Mouse (Mus musculus) heart, embryonic 14.5 days (tissue): Measurements from ENCODE around the gene Spsb1. TPM values are rescaled to one million over a fixed set of nuclear protein-coding genes. Genes with fewer than 3 reads are reported as not detected.

Experiments used
- ATAC-seq: fragments of 200-750 bp; cut with Nextera tagmentation; 2 replicates; pipeline ENCODE4 v1.8.0; 2017; ENCODE audit warnings: low read depth, moderate TSS enrichment; ENCODE audit not compliant: insufficient number of reproducible peaks, insufficient read depth, low FRiP score
- H3K27ac ChIP-seq, 2 experiments: fragments of 200-500 bp in 1 of 2; fragments of 300-500 bp in 1 of 2; sonication (generic) in 1 of 2; replicated peaks in 1 of 2; 2 replicates each; pipeline ENCODE4 v1.5.1; 2012 to 2014; ENCODE audit warnings: low read depth in 2 of 2, low read length in 2 of 2, control low read depth in 1 of 2, mild to moderate bottlenecking in 1 of 2, mixed read lengths in 1 of 2; ENCODE audit not compliant: control insufficient read depth in 1 of 2, insufficient read depth in 1 of 2
- H3K27me3 ChIP-seq: fragments of 300-500 bp; sonication (generic); 2 replicates; pipeline ENCODE4 v1.6.1; 2014; ENCODE audit warnings: mild to moderate bottlenecking, low read length, control low read depth; ENCODE audit not compliant: control insufficient read depth, insufficient read depth
- H3K36me3 ChIP-seq: fragments of 300-500 bp; sonication (generic); 2 replicates; pipeline ENCODE4 v1.6.1; 2014; ENCODE audit warnings: mild to moderate bottlenecking, control low read depth, low read length, mixed read lengths; ENCODE audit not compliant: control insufficient read depth, insufficient read depth
- H3K4me1 ChIP-seq, 2 experiments: fragments of 200-500 bp in 1 of 2; fragments of 300-500 bp in 1 of 2; sonication (generic) in 1 of 2; 2 replicates each; pipeline ENCODE4 v1.6.1; 2012 to 2014; ENCODE audit warnings: low read length in 2 of 2, control low read depth in 1 of 2, mixed read lengths in 1 of 2; ENCODE audit not compliant: control insufficient read depth in 2 of 2, insufficient read depth in 2 of 2
- H3K4me2 ChIP-seq: fragments of 300-500 bp; sonication (generic); 2 replicates; pipeline ENCODE4 v1.6.1; 2014; ENCODE audit warnings: mild to moderate bottlenecking, low read length
- H3K4me3 ChIP-seq, 2 experiments: fragments of 200-500 bp in 1 of 2; fragments of 300-500 bp in 1 of 2; sonication (generic) in 1 of 2; 2 replicates each; pipeline ENCODE4 v1.5.1; 2012 to 2014; ENCODE audit warnings: low read length in 2 of 2, mild to moderate bottlenecking in 2 of 2, control low read depth in 1 of 2, low read depth in 1 of 2, moderate library complexity in 1 of 2; ENCODE audit not compliant: control insufficient read depth in 1 of 2, insufficient read depth in 1 of 2
- H3K9ac ChIP-seq: fragments of 300-500 bp; sonication (generic); 2 replicates; pipeline ENCODE4 v1.6.1; 2014; ENCODE audit warnings: mild to moderate bottlenecking, low read length
- H3K9me3 ChIP-seq: fragments of 300-500 bp; sonication (generic); 2 replicates; pipeline ENCODE4 v1.6.1; 2016; ENCODE audit warnings: low read length, control low read depth; ENCODE audit not compliant: control insufficient read depth
- WGBS: fragments of 180-500 bp; shearing (Covaris S2); extraction: QIAGEN DNeasy Blood & Tissue Kit; methylation state at CpG from one replicate; pipeline ENCODE4 v1.1.7; 2014; 5-methylcytosine and 5-hydroxymethylcytosine counted together
- polyA plus RNA-seq: library from polyadenylated mRNA; unstranded; fragments of >200 nt; fragmentation: Nextera tagmentation; extraction: Ambion mirVana; gene quantifications from 2 replicates; pipeline ENCODE4 v1.2.1, GENCODE M21; 2014

The Spsb1 gene
- polyA plus RNA-seq, 1 experiment from 2014 or later, result 6.3 TPM

GRCm38 (mm10) chr4:149890551-149890950 is 64.3 kb downstream of the Spsb1 start:
- no peaks in the 10 kb centered on the region for H3K36me3 ChIP-seq
- ATAC-seq, result no peak
- H3K9ac ChIP-seq, result no peak overlapping the region
- no peak overlapping the region for H3K4me2 ChIP-seq
- WGBS, result 48% methylated on average over 8 of the region's 8 CpGs
- no peak overlapping the region for H3K4me3 ChIP-seq
- H3K9me3 ChIP-seq, result no peaks in the 10 kb centered on the region
- H3K27me3 ChIP-seq, result no peaks in the 10 kb centered on the region; the same call in 1 of the 2 replicates
- peak overlapping the region; percentile 74 to 77 for H3K27ac ChIP-seq
- peaks cover 42% of the 10 kb centered on the region in 2 experiments for H3K4me1 ChIP-seq

- Histone ChIP-seq H3K9me3 (no peaks in the 10 kb centered on the region), H3K27me3 (no peaks in the 10 kb centered on the region; the same call in 1 of the 2 replicates), H3K4me2 (peak overlapping the region; percentile 7), H3K27ac (peak overlapping the region; percentile 74 to 77), H3K4me3 (no peak overlapping the region), H3K36me3 (no peaks in the 10 kb centered on the region), H3K4me1 (peaks cover 38 to 40% of the 10 kb centered on the region in 2 experiments), H3K9ac (peak overlapping the region; percentile 25)
- peak; percentile 27; the same call in 1 of the 2 replicates for ATAC-seq
- WGBS, result 18% methylated on average over 13 of the region's 13 CpGs
Measured at GRCm38 (mm10) chr4:149889851-149890250, 65.0 kb downstream of the Spsb1 start.

GRCm38 (mm10) chr4:149888736-149889470 is 65.9 kb downstream of the Spsb1 start:
- H3K4me2 ChIP-seq, result no peak overlapping the region
- H3K4me1 ChIP-seq, result peaks cover 31 to 32% of the 10 kb centered on the region in 2 experiments

GRCm38 (mm10) chr4:149888156-149888555 is 66.7 kb downstream of the Spsb1 start:
- WGBS, result 84% methylated on average over 5 of the region's 5 CpGs

More at GRCm38 (mm10) chr4:149888736-149889470, 65.9 kb downstream of the Spsb1 start:
- WGBS, result 79% methylated on average over 20 of the region's 20 CpGs
- Histone ChIP-seq H3K27me3 (no peaks in the 10 kb centered on the region; the same call in 1 of the 2 replicates), H3K9me3 (no peaks in the 10 kb centered on the region), H3K27ac (no peak overlapping the region; a peak in 1 of 4 replicates), H3K4me3 (no peak overlapping the region), H3K9ac (no peak overlapping the region), H3K36me3 (no peaks in the 10 kb centered on the region)
- no peak for ATAC-seq

GRCm38 (mm10) chr4:149886298-149887271 is 68.3 kb downstream of the Spsb1 start:
- H3K27ac ChIP-seq, result no peak overlapping the region
- H3K27me3 ChIP-seq, result no peaks in the 10 kb centered on the region; the same call in 1 of the 2 replicates
- H3K9me3 ChIP-seq, result no peaks in the 10 kb centered on the region
- H3K4me1 ChIP-seq, result peaks cover 33% of the 10 kb centered on the region in 2 experiments
- H3K4me2 ChIP-seq, result no peak overlapping the region
- no peak overlapping the region for H3K9ac ChIP-seq
- H3K36me3 ChIP-seq, result no peaks in the 10 kb centered on the region
- H3K4me3 ChIP-seq, result no peak overlapping the region
- WGBS, result 47% methylated on average over 18 of the region's 18 CpGs
- no peak for ATAC-seq

More at GRCm38 (mm10) chr4:149888156-149888555, 66.7 kb downstream of the Spsb1 start:
- no peak for ATAC-seq
- Histone ChIP-seq H3K4me3 (no peak overlapping the region), H3K36me3 (no peaks in the 10 kb centered on the region), H3K4me2 (no peak overlapping the region), H3K27ac (no peak overlapping the region), H3K4me1 (peaks cover 25% of the 10 kb centered on the region in 2 experiments), H3K27me3 (no peaks in the 10 kb centered on the region; the same call in 1 of the 2 replicates), H3K9ac (no peak overlapping the region), H3K9me3 (no peaks in the 10 kb centered on the region)

- H3K4me3 ChIP-seq, result no peak overlapping the region
- no peaks in the 10 kb centered on the region for H3K27me3 ChIP-seq
- no peak overlapping the region for H3K9ac ChIP-seq
- no peak overlapping the region for H3K27ac ChIP-seq
- no peak overlapping the region for H3K4me2 ChIP-seq
- no peaks in the 10 kb centered on the region for H3K9me3 ChIP-seq
- ATAC-seq, result no peak
- 79% methylated on average over 10 of the region's 10 CpGs for WGBS
- H3K4me1 ChIP-seq, result peaks cover 17% of the 10 kb centered on the region in 2 experiments
- no peaks in the 10 kb centered on the region for H3K36me3 ChIP-seq
Measured at GRCm38 (mm10) chr4:149883990-149884389, 70.9 kb downstream of the Spsb1 start.

- 53% methylated on average over 17 of the region's 17 CpGs for WGBS
- Histone ChIP-seq H3K36me3 (no peaks in the 10 kb centered on the region), H3K27me3 (no peaks in the 10 kb centered on the region), H3K9ac (no peak overlapping the region), H3K4me3 (no peak overlapping the region), H3K27ac (no peak overlapping the region), H3K9me3 (no peaks in the 10 kb centered on the region), H3K4me2 (no peak overlapping the region), H3K4me1 (peaks cover 17 to 23% of the 10 kb centered on the region in 2 experiments)
- no peak for ATAC-seq
Measured at GRCm38 (mm10) chr4:149882139-149882916, 72.5 kb downstream of the Spsb1 start.
